Mouse (Mus musculus): ENCODE data around the gene Camp.

- no peak for TF ChIP-seq CTCF (conservative IDR thresholded peaks at IDR 0.05; ENCODE audit: insufficient read depth, insufficient read length, low read depth, low read length)
- TF ChIP-seq POLR2A (IDR thresholded peaks at IDR 0.05; ENCODE audit: low read depth, low read length) = no peak
Observed at GRCm38 (mm10) chr9:109855947-109856346, 6.5 kb upstream of the Camp start.
